Mouse (Mus musculus) embryo, embryonic 10.5 days (tissue): ENCODE measurements around the gene Vsig8.

Experiments
- DNase-seq: peaks from one replicate; pipeline ENCODE4 v3.0.0-alpha.2; 2015; ENCODE audit warnings: low spot score

The Vsig8 gene

DNA sequence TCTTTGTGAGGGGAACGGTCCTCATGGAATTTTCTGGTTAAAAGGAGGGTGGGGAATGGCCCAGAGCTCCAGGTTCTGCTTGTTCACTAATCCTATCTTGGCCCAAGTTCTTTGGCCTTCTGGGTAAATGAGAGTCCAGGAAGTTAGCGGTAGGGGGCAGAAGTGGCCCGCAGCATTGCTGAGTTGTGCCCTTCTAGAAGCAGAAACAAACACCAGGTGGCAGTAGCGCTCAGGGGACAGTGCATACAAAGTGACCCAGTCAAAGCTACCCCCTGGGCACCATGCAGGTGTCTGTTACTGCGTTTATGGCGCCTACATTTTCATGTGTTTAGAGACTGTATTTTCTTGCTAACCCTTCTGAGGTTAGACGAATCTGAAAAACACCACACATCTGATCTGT is 27.0 kb upstream of the Vsig8 start:
- DNase-seq, result peak; percentile 95

DNA sequence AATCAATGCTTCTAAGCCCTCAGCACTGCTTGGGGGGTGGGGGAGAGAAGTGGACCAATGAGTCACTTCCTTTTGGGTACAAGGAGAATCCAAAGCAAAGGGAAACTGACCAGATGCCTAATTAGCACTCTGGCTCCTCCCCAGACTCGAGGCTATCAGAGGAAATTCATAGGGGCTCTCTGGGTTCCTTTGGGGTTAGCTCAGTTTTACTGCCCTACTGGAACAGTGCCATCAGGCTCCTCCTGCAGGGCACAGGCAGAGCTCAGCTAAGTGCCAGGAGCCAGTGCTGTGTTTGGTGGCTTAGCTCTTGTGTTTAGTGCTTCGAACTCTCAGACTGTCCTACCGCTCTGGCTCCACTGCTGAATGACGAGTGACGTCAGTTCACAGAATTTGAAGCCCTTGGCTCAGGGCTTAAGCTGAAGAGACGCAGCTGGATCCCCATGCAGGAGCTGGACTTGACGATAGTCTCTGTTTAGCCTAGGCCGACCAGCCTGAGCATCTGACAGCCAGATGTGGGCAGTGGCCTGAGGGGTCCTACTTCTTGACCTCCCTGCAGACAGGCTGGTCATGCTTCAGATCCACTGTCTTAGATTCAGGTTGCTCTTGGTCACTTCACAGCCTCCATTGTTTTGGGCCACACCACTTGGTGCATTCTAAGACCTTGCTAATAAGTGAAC is 25.1 kb upstream of the Vsig8 start:
- DNase-seq, result peak; percentile 65

DNA sequence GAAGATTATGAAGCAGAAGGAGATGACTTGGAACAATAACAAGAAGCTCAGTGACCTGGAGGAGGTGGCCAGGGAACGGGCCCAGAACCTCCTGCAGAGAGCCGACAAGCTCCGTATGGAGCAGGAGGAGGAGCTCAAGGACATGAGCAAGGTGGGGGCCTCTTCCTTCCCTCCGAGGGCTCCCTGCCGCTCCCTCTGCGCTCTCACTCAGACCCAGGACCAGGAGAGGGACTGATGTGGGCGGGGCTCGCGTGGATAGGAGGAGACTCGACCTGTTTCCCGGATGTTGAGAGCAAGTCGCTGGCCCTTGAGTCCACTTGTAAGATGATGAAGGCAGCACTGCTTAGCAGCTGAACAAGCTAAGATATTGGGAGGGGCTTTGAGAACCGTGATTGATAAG is 23.2 kb upstream of the Vsig8 start:
- peak; percentile 79 for DNase-seq

- DNase-seq, result no peak
Measured at GRCm38 (mm10) chr1:172535116-172535515, 20.6 kb upstream of the Vsig8 start.

GRCm38 (mm10) chr1:172539827-172540226 is 15.9 kb upstream of the Vsig8 start:
- no peak for DNase-seq

DNA sequence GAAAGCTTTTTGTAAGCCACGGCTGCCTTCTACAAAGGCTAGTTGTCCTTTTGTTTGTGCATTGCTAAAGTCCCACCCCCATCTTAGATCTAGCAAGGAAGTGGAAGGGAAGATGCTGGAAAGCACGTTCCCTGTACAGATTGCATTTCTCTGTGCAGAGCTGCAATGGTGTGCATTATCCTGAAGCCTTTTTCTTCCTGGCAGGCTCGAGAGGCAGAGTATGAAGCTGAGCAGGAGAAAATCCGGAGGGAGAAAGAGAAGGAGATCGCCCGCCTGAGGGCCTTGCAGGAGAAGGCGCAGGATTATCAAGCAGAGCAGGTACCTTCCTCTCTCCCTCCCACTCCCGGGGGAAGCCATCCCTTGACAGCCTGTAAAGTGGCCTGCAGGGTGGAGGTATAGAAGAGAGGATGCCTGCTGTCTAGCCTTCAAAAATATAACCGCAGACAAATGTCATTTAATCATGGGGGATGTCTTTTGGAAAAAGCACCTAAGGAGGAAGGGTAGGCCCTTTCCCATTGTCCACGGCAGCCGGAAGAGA is 15.4 kb upstream of the Vsig8 start:
- no peak for DNase-seq

DNA sequence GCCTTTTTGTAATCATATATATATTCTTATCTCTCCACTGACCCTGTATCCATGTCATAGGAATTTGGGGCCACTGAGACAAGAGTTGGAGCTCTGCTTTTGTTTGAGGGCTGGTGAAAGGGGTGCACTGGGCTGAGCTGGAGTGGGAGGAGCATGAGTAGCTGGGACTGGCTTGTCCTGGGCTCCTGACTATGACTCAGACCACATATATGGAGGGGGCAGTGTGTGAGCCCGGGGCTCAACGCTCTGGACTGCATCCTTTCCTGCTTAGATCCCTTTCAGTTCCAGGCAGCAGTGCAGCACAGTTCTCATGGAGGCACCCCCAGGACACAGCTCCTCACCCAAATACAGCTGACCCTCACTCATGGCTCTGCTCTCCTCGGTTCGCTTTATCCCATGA is 9.7 kb upstream of the Vsig8 start:
- no peak for DNase-seq

GRCm38 (mm10) chr1:172548501-172548900 is 7.2 kb upstream of the Vsig8 start:
- DNase-seq, result no peak

DNA sequence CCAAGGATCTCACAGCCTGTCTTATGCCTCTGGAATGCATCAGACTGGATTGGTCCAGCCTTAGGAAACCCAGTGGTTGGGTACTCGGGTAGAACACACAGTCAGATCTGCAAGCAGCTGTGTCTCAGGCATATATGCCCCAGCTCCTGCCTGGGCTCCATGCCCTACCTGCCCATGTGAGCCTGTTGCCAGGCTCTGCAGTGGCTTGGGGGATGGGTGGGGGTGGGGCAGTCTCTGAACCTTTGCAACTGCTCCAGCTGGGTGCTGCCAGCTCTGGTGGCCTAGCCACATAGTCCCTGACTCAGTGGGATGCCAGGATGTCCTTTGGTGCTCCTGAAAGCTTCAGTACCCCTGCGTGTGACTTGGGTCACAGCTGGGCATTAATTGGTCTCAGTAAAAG is 6.4 kb upstream of the Vsig8 start:
- DNase-seq, result no peak

GRCm38 (mm10) chr1:172549717-172550116 is 6.0 kb upstream of the Vsig8 start:
- DNase-seq, result no peak

GRCm38 (mm10) chr1:172550551-172550951 is 5.2 kb upstream of the Vsig8 start:
- DNase-seq, result peak; percentile 83

DNA sequence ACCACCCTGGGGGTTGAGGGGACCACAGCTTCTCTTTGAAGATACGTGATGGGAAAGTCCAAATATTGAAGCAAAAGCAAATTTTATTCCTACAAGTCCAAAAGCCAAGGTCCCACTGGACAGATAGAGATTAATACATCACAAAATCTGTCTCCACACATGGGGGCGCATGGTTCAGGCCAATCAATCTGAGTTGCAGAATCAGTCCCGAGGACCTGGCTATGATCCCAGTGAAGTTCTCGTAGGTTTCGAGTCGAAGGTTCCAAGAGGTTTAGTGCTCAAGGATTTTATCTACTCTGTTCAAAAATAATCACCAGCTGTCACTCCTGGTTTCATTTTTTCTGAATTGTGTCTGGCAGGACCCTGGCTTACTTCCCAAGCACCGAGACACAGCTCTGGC is 4.7 kb upstream of the Vsig8 start:
- DNase-seq, result no peak

DNA sequence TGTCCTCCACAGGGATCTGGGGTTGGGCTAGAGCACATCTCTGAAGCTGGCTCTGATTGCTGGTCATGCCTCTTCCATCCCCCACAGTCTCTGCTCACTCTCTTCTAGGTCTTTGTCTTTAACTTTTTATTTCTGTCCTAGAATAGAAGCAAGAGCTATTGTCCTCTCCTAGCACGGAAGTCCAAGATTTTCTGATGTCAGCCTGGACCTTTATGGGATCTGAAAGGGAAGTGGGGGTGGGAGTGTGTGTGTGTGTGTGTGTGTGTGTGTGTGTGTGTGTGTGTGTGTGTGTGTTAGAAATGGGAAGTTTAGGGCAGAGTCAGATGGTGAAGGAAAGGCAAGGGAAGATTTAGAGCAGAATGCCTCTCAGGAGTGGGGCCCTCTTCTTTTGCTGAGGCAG is 3.1 kb upstream of the Vsig8 start:
- DNase-seq, result no peak

- DNase-seq, result peak; percentile 89
Measured at GRCm38 (mm10) chr1:172562641-172563464, 7.1 kb downstream of the Vsig8 start.

DNA sequence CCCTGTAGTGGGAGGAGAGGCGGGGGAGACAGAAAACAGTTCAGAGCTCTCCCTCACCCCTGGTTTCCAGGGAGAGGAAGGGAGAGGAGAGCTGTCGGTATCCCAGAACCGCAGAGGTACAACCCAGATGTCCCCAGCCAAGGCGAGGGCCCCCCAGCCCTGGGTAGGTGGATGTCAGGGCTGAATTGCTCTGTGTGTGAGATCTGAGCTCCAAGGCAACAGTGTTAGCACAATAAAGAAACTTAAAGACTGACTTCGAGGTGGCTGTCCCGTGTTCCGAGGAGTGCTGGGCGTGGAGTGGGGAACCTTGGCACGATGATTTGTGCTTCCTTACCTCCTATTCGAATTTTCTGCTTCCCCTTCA is 7.7 kb downstream of the Vsig8 start:
- no peak for DNase-seq

DNA sequence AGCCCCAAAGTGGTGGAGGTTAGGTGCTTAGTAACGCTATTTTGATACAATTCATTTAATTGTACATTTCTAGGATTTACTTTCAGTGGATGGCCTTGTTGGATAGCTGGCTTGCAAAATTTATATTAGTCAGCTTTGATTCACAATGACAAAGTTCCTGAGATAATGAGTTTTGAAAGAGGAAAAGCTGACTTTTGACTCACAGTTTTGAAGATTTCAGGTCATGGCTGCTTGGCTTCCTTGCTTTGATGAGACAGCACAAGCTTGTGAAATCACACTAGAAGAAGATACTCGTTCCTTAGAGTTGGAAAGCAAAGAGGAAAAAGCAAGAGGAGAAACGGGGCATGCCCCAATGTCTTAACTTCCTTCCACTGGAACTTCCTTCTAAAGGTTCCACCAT is 10.4 kb downstream of the Vsig8 start:
- DNase-seq, result no peak

DNA sequence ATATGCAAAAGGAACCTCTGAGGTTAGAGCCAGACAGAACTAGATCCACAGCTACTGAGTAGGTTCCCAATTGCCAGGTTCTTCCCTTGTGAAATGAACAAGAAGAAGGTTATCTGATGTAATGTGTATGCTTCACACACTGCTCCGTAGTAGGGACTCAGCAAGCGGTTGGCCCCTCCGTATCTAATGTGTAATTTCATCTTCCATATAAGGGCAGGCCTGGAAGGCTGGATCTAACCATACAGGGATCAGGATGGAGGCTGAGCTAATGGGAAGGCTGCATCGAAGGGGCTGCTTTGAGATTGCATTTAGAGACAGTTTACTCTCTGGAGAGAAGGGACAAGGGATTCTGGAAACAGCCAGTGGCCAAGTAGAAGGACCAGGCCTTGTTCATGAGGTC is 12.0 kb downstream of the Vsig8 start:
- peak; percentile 9 for DNase-seq

DNA sequence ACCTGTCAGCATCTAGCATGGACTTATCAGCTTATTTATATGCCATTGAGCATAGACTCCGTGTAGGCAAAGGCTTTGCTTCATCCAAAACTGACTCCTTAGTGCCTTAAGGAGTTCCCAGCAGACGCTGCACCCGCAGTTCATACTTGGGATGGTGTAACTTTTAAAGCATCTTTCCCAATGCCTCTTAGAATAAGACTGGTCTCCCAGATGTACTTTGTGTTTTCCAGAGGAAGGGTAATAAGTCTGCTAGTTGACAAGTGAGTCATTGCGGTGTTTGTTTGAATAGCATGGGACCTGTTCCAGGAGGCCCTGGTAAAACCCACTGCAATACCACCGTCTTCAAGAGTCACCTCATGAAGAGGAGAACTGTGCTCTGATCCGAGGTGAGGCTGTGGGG is 24.4 kb downstream of the Vsig8 start:
- no peak for DNase-seq

GRCm38 (mm10) chr1:172582436-172582835 is 26.7 kb downstream of the Vsig8 start:
- DNase-seq, result no peak

DNA sequence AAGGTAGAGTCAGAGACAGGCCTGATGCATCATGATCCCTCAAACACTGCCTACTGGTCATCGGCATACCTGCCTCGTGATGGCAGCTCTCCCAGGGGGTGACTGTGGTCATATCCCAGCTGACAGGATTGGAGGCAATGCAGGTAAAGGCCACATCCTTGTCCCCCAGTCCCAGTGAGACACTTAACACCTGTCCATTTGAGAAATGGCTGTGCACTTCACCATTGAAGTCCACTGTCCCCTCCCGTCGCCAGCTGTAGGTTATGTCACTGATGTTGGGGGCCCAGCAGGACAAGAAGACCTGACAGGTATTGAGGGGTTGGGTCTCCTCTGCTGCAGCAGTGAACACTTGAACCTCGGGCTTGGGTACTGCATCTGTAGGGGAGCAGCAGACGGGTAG is 28.5 kb downstream of the Vsig8 start:
- no peak for DNase-seq

DNA sequence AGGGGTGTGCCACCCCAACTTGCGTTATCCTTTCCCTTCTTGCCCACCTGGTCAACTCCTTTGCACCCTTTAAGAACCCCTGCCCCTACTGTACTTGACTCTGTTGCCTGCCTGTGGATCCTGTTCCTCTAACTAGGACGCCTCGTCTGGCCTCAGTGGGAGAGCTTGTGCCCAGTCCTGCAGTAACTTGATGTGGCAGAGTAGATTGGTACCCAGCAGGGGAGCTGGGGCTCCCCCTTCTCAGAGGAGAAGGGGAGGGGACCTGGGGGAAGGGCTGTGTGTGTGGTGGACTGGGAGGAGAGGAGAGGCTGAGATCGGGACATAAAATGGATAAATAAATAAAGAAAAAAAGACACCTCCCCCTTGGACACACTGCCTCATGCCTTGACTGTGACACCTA is 29.3 kb downstream of the Vsig8 start:
- DNase-seq, result no peak

GRCm38 (mm10) chr1:172585612-172586567 is 30.2 kb downstream of the Vsig8 start:
- peak; percentile 40 for DNase-seq
